Mouse (Mus musculus): ENCODE measurements at regions not wholly inside any gene's neighbourhood (a gene's known extent, or its start where the extent isn't known, plus 50 kb on each side); places are given as distances from the start of the nearest gene placed in this dataset.
"Not testable (repeated sequence)": the region's sequence is repeated elsewhere in the genome, so short reads cannot be mapped to it uniquely, and the experiment has no call there.

GRCm38 (mm10) chr3:4744003-4744402 lies 1006.6 kb upstream of the Gm8797 start:
- no peak for DNase-seq (ENCODE audit: low spot score in 2 of 2)

GRCm38 (mm10) chr3:4744611-4745010 lies 1006.0 kb upstream of the Gm8797 start:
- no peak for DNase-seq (ENCODE audit: low spot score in 2 of 2)

GRCm38 (mm10) chr3:4756099-4756498 lies 994.5 kb upstream of the Gm8797 start:
- no peak for DNase-seq (ENCODE audit: low spot score in 2 of 2)

- DNase-seq (ENCODE audit: low spot score in 2 of 2): no peak
These were observed 993.5 kb upstream of the Gm8797 start for GRCm38 (mm10) chr3:4757113-4757512.

GRCm38 (mm10) chr3:4763076-4763475 lies 987.5 kb upstream of the Gm8797 start:
- DNase-seq (ENCODE audit: low spot score in 2 of 2): peak in 1 of 2 experiments; percentile 4

GRCm38 (mm10) chr3:4776632-4777031 lies 974.0 kb upstream of the Gm8797 start:
- DNase-seq (ENCODE audit: low spot score in 2 of 2): no peak

- no peak for DNase-seq (ENCODE audit: low spot score in 2 of 2)
These were observed 965.4 kb upstream of the Gm8797 start for GRCm38 (mm10) chr3:4785160-4785559.

GRCm38 (mm10) chr3:4793141-4793540 lies 957.5 kb upstream of the Gm8797 start:
- no peak for DNase-seq (ENCODE audit: low spot score in 2 of 2)

- DNase-seq (ENCODE audit: low spot score in 2 of 2): no peak
These were observed 954.3 kb upstream of the Gm8797 start for GRCm38 (mm10) chr3:4796041-4796908.

GRCm38 (mm10) chr3:4796909-4797566 lies 953.6 kb upstream of the Gm8797 start:
- DNase-seq (ENCODE audit: low spot score in 2 of 2): no peak

GRCm38 (mm10) chr3:4797567-4797940 lies 953.1 kb upstream of the Gm8797 start:
- no peak for DNase-seq (ENCODE audit: low spot score in 2 of 2)

- no peak for DNase-seq (ENCODE audit: low spot score in 2 of 2)
These were observed 952.2 kb upstream of the Gm8797 start for GRCm38 (mm10) chr3:4798366-4798765.

- DNase-seq (ENCODE audit: low spot score in 2 of 2): no peak
These were observed 916.1 kb upstream of the Gm8797 start for GRCm38 (mm10) chr3:4834459-4834858.

- no peak for DNase-seq (ENCODE audit: low spot score in 2 of 2)
These were observed 915.0 kb upstream of the Gm8797 start for GRCm38 (mm10) chr3:4835645-4836044.

- no peak for DNase-seq (ENCODE audit: low spot score in 2 of 2)
These were observed 913.7 kb upstream of the Gm8797 start for GRCm38 (mm10) chr3:4836888-4837287.

- DNase-seq (ENCODE audit: low spot score in 2 of 2): no peak
These were observed 895.5 kb upstream of the Gm8797 start for GRCm38 (mm10) chr3:4854958-4855566.

- DNase-seq (ENCODE audit: low spot score in 2 of 2): no peak
These were observed 894.0 kb upstream of the Gm8797 start for GRCm38 (mm10) chr3:4856571-4856970.

- no peak for DNase-seq (ENCODE audit: low spot score in 2 of 2)
These were observed 884.4 kb upstream of the Gm8797 start for GRCm38 (mm10) chr3:4866226-4866625.

GRCm38 (mm10) chr3:4885916-4886315 lies 864.7 kb upstream of the Gm8797 start:
- DNase-seq (ENCODE audit: low spot score in 2 of 2): no peak

- DNase-seq (ENCODE audit: low spot score in 2 of 2): no peak
These were observed 857.5 kb upstream of the Gm8797 start for GRCm38 (mm10) chr3:4893108-4893507.

GRCm38 (mm10) chr3:4895811-4896210 lies 854.8 kb upstream of the Gm8797 start:
- no peak for DNase-seq (ENCODE audit: low spot score in 2 of 2)

GRCm38 (mm10) chr3:4907556-4907955 lies 843.0 kb upstream of the Gm8797 start:
- DNase-seq (ENCODE audit: low spot score in 2 of 2): not testable (repeated sequence)
